Mouse (Mus musculus): ENCODE data around the gene Cbx3. TPM values are rescaled to one million over a fixed set of nuclear protein-coding genes. Genes with fewer than 3 reads are reported as not detected.
"Not testable (repeated sequence)": the region's sequence is repeated elsewhere in the genome, so short reads cannot be mapped to it uniquely, and the experiment has no call there.

Cbx3 gene
- polyA plus RNA-seq, 1 experiment from 2014 or later, result 627 TPM

- Histone ChIP-seq H3K27me3 (ENCODE audit: poor library complexity, severe bottlenecking) (no peaks in the 10 kb centered on the region), H3K4me1 (peaks cover 4% of the 10 kb centered on the region; the same call in 1 of the 2 replicates), H3K27ac (no peak overlapping the region), H3K36me3 (replicated peaks) (peaks cover 89% of the 10 kb centered on the region), H3K4me3 (no peak overlapping the region), H3K9me3 (no peaks in the 10 kb centered on the region)
- no peak for DNase-seq (ENCODE audit: extremely low spot score, low spot score)
- 97% methylated on average over 4 of the region's 4 CpGs for WGBS
Observed at GRCm38 (mm10) chr6:51479136-51479731, 9.1 kb downstream of the Cbx3 start.

- Histone ChIP-seq H3K4me3 (no peak overlapping the region), H3K27ac (no peak overlapping the region), H3K9me3 (no peaks in the 10 kb centered on the region), H3K36me3 (replicated peaks) (peaks cover 72% of the 10 kb centered on the region), H3K4me1 (no peaks in the 10 kb centered on the region), H3K27me3 (ENCODE audit: poor library complexity, severe bottlenecking) (no peaks in the 10 kb centered on the region)
- 93% methylated on average over 8 of the region's 8 CpGs for WGBS
- no peak for DNase-seq (ENCODE audit: extremely low spot score, low spot score)
Observed at GRCm38 (mm10) chr6:51481548-51481947, 11.4 kb downstream of the Cbx3 start.

- DNase-seq (ENCODE audit: extremely low spot score, low spot score), result no peak
- 97% methylated on average over 3 of the region's 3 CpGs for WGBS
- peaks cover 49% of the 10 kb centered on the region for H3K36me3 ChIP-seq (replicated peaks)
- H3K27ac ChIP-seq, result no peak overlapping the region
- H3K27me3 ChIP-seq (ENCODE audit: poor library complexity, severe bottlenecking), result no peaks in the 10 kb centered on the region
- peaks cover 10% of the 10 kb centered on the region; the same call in 1 of the 2 replicates for H3K9me3 ChIP-seq
- H3K4me3 ChIP-seq, result no peak overlapping the region
- H3K4me1 ChIP-seq, result no peaks in the 10 kb centered on the region
Observed at GRCm38 (mm10) chr6:51483861-51484260, 13.7 kb downstream of the Cbx3 start.

- peaks cover 42% of the 10 kb centered on the region for H3K36me3 ChIP-seq (replicated peaks)
- not testable (repeated sequence) for H3K27ac ChIP-seq; H3K9me3 ChIP-seq; DNase-seq (ENCODE audit: extremely low spot score, low spot score); H3K4me1 ChIP-seq; H3K27me3 ChIP-seq (ENCODE audit: poor library complexity, severe bottlenecking); H3K4me3 ChIP-seq
- 87% methylated on average over 8 of the region's 8 CpGs for WGBS
Observed at GRCm38 (mm10) chr6:51484556-51484955, 14.4 kb downstream of the Cbx3 start.

GRCm38 (mm10) chr6:51485646-51486045, 15.5 kb downstream of the Cbx3 start:
- no peak overlapping the region for H3K4me3 ChIP-seq
- peaks cover 10% of the 10 kb centered on the region; the same call in 1 of the 2 replicates for H3K9me3 ChIP-seq
- H3K36me3 ChIP-seq (replicated peaks), result peaks cover 31% of the 10 kb centered on the region
- DNase-seq (ENCODE audit: extremely low spot score, low spot score), result no peak
- H3K27ac ChIP-seq, result no peak overlapping the region
- H3K27me3 ChIP-seq (ENCODE audit: poor library complexity, severe bottlenecking), result no peaks in the 10 kb centered on the region
- 61% methylated on average over 2 of the region's 2 CpGs for WGBS
- H3K4me1 ChIP-seq, result 0 out of 2 replicates have a peak, but pooled peaks cover 3% of the 10 kb centered on the region

GRCm38 (mm10) chr6:51486076-51486710, 16.0 kb downstream of the Cbx3 start:
- H3K4me3 ChIP-seq, result no peak overlapping the region
- no peaks in the 10 kb centered on the region for H3K27me3 ChIP-seq (ENCODE audit: poor library complexity, severe bottlenecking)
- H3K4me1 ChIP-seq, result 0 out of 2 replicates have a peak, but pooled peaks cover 3% of the 10 kb centered on the region
- 78% methylated on average over 7 of the region's 7 CpGs for WGBS
- no peak for DNase-seq (ENCODE audit: extremely low spot score, low spot score)
- peaks cover 25% of the 10 kb centered on the region for H3K36me3 ChIP-seq (replicated peaks)
- no peak overlapping the region for H3K27ac ChIP-seq
- H3K9me3 ChIP-seq, result peaks cover 10% of the 10 kb centered on the region; the same call in 1 of the 2 replicates

GRCm38 (mm10) chr6:51486731-51487130, 16.6 kb downstream of the Cbx3 start:
- Histone ChIP-seq H3K4me1 (0 out of 2 replicates have a peak, but pooled peaks cover 3% of the 10 kb centered on the region), H3K27ac (no peak overlapping the region), H3K4me3 (no peak overlapping the region), H3K36me3 (replicated peaks) (peaks cover 20% of the 10 kb centered on the region), H3K9me3 (peaks cover 10% of the 10 kb centered on the region; the same call in 1 of the 2 replicates), H3K27me3 (ENCODE audit: poor library complexity, severe bottlenecking) (no peaks in the 10 kb centered on the region)
- 94% methylated on average over 5 of the region's 5 CpGs for WGBS
- DNase-seq (ENCODE audit: extremely low spot score, low spot score), result no peak

- Histone ChIP-seq H3K27me3 (ENCODE audit: poor library complexity, severe bottlenecking) (no peaks in the 10 kb centered on the region), H3K9me3 (peaks cover 10% of the 10 kb centered on the region; the same call in 1 of the 2 replicates), H3K36me3 (replicated peaks) (peaks cover under 1% of the 10 kb centered on the region; the same call in 1 of the 2 replicates), H3K27ac (no peak overlapping the region), H3K4me1 (0 out of 2 replicates have a peak, but pooled peaks cover 3% of the 10 kb centered on the region), H3K4me3 (no peak overlapping the region)
- no peak for DNase-seq (ENCODE audit: extremely low spot score, low spot score)
- 73% methylated on average over 2 of the region's 2 CpGs for WGBS
Observed at GRCm38 (mm10) chr6:51489787-51490186, 19.6 kb downstream of the Cbx3 start.

- no peaks in the 10 kb centered on the region for H3K36me3 ChIP-seq (replicated peaks)
- 83% methylated on average over 8 of the region's 8 CpGs for WGBS
- no peak for DNase-seq (ENCODE audit: extremely low spot score, low spot score)
- H3K27me3 ChIP-seq (ENCODE audit: poor library complexity, severe bottlenecking), result no peaks in the 10 kb centered on the region
- no peak overlapping the region for H3K27ac ChIP-seq
- no peaks in the 10 kb centered on the region for H3K9me3 ChIP-seq
- H3K4me1 ChIP-seq, result no peaks in the 10 kb centered on the region
- H3K4me3 ChIP-seq, result no peak overlapping the region
Observed at GRCm38 (mm10) chr6:51497321-51498111, 27.4 kb downstream of the Cbx3 start.

- H3K4me1 ChIP-seq, result peaks cover 17% of the 10 kb centered on the region; the same call in 1 of the 2 replicates
- no peaks in the 10 kb centered on the region for H3K9me3 ChIP-seq
- H3K27ac ChIP-seq, result no peak overlapping the region
- no peak for DNase-seq (ENCODE audit: extremely low spot score, low spot score)
- H3K36me3 ChIP-seq (replicated peaks), result no peaks in the 10 kb centered on the region
- H3K4me3 ChIP-seq, result no peak overlapping the region
- 58% methylated on average over 1 of the region's 1 CpGs for WGBS
- H3K27me3 ChIP-seq (ENCODE audit: poor library complexity, severe bottlenecking), result no peaks in the 10 kb centered on the region
Observed at GRCm38 (mm10) chr6:51505671-51506070, 35.5 kb downstream of the Cbx3 start.

GRCm38 (mm10) chr6:51507556-51507955, 37.4 kb downstream of the Cbx3 start:
- H3K36me3 ChIP-seq (replicated peaks), result no peaks in the 10 kb centered on the region
- WGBS, result 63% methylated on average over 2 of the region's 2 CpGs
- H3K4me1 ChIP-seq, result peaks cover 17% of the 10 kb centered on the region; the same call in 1 of the 2 replicates
- H3K9me3 ChIP-seq, result no peaks in the 10 kb centered on the region
- H3K27me3 ChIP-seq (ENCODE audit: poor library complexity, severe bottlenecking), result no peaks in the 10 kb centered on the region
- no peak overlapping the region for H3K27ac ChIP-seq
- no peak overlapping the region for H3K4me3 ChIP-seq
- no peak for DNase-seq (ENCODE audit: extremely low spot score, low spot score)

- Histone ChIP-seq H3K27ac (peak overlapping the region; percentile 68), H3K36me3 (replicated peaks) (no peaks in the 10 kb centered on the region), H3K4me1 (peaks cover 17% of the 10 kb centered on the region; the same call in 1 of the 2 replicates), H3K9me3 (no peaks in the 10 kb centered on the region), H3K27me3 (ENCODE audit: poor library complexity, severe bottlenecking) (no peaks in the 10 kb centered on the region), H3K4me3 (peak overlapping the region; percentile 43)
- WGBS, result 32% methylated on average over 18 of the region's 18 CpGs
- DNase-seq (ENCODE audit: extremely low spot score, low spot score), result peak; percentile 66
Observed at GRCm38 (mm10) chr6:51508750-51509648, 38.8 kb downstream of the Cbx3 start.

All from forebrain, embryonic 10.5 days (tissue).